Mouse (Mus musculus): ENCODE measurements around the gene Patl2.
A peak's percentile ranks its signal among the peaks of the same experiment; 100 is the strongest.

Gene Patl2

GRCm38 (mm10) chr2:122172188-122172587 lies 13.8 kb downstream of the Patl2 start:
- no peak for DNase-seq (ENCODE audit: low spot score)

GRCm38 (mm10) chr2:122171292-122171691 lies 14.7 kb downstream of the Patl2 start:
- no peak for DNase-seq (ENCODE audit: low spot score)

- no peak for DNase-seq (ENCODE audit: low spot score)
Observed at GRCm38 (mm10) chr2:122164293-122164692, 21.7 kb downstream of the Patl2 start.

- DNase-seq (ENCODE audit: low spot score): no peak
Observed at GRCm38 (mm10) chr2:122163430-122164195, 22.4 kb downstream of the Patl2 start.

GRCm38 (mm10) chr2:122162529-122162928 lies 23.5 kb downstream of the Patl2 start:
- DNase-seq (ENCODE audit: low spot score): no peak

- peak; percentile 23 for DNase-seq (ENCODE audit: low spot score)
Observed at GRCm38 (mm10) chr2:122161542-122161941, 24.4 kb downstream of the Patl2 start.

- peak; percentile 91 for DNase-seq (ENCODE audit: low spot score)
Observed at GRCm38 (mm10) chr2:122160680-122161079, 25.3 kb downstream of the Patl2 start, which contains the start of gene Trim69. Trim69 (plus strand) TSS chr2:122160700.

- no peak for DNase-seq (ENCODE audit: low spot score)
Observed at GRCm38 (mm10) chr2:122159667-122160066, 26.3 kb downstream of the Patl2 start.

- DNase-seq (ENCODE audit: low spot score): no peak
Observed at GRCm38 (mm10) chr2:122158362-122158802, 27.6 kb downstream of the Patl2 start.

GRCm38 (mm10) chr2:122157561-122157960 lies 28.4 kb downstream of the Patl2 start:
- DNase-seq (ENCODE audit: low spot score): no peak

- no peak for DNase-seq (ENCODE audit: low spot score)
Observed at GRCm38 (mm10) chr2:122156051-122156700, 29.8 kb downstream of the Patl2 start.

- DNase-seq (ENCODE audit: low spot score): no peak
Observed at GRCm38 (mm10) chr2:122155292-122155691, 30.7 kb downstream of the Patl2 start.

- no peak for DNase-seq (ENCODE audit: low spot score)
Observed at GRCm38 (mm10) chr2:122154479-122154878, 31.5 kb downstream of the Patl2 start.

- no peak for DNase-seq (ENCODE audit: low spot score)
Observed at GRCm38 (mm10) chr2:122153681-122154365, 32.2 kb downstream of the Patl2 start.

GRCm38 (mm10) chr2:122152850-122153249 lies 33.1 kb downstream of the Patl2 start:
- DNase-seq (ENCODE audit: low spot score): no peak

- DNase-seq (ENCODE audit: low spot score): no peak
Observed at GRCm38 (mm10) chr2:122151221-122151620, 34.8 kb downstream of the Patl2 start.

GRCm38 (mm10) chr2:122149716-122150115 lies 36.3 kb downstream of the Patl2 start:
- no peak for DNase-seq (ENCODE audit: low spot score)

GRCm38 (mm10) chr2:122149316-122149715 lies 36.7 kb downstream of the Patl2 start:
- DNase-seq (ENCODE audit: low spot score): no peak

- DNase-seq (ENCODE audit: low spot score): peak; percentile 34
Observed at GRCm38 (mm10) chr2:122148242-122148917, 37.6 kb downstream of the Patl2 start.

GRCm38 (mm10) chr2:122147508-122148241 lies 38.3 kb downstream of the Patl2 start, which contains the start of gene B2m:
B2m (plus strand) TSS chr2:122147686.
- DNase-seq (ENCODE audit: low spot score): peak; percentile 99

- DNase-seq (ENCODE audit: low spot score): no peak
Observed at GRCm38 (mm10) chr2:122146687-122147086, 39.3 kb downstream of the Patl2 start.
